Mouse (Mus musculus) intestine, embryonic 15.5 days (tissue): Measurements from ENCODE around the gene Rai1. TPM values are rescaled to one million over a fixed set of nuclear protein-coding genes. Genes with fewer than 3 reads are reported as not detected.

Experiments used
- ATAC-seq: fragments of 200-750 bp; cut with Nextera tagmentation; 2 replicates; pipeline ENCODE4 v1.8.0; 2017; ENCODE audit warnings: moderate TSS enrichment, moderate library complexity
- H3K27ac ChIP-seq: fragments of 300-500 bp; sonication (generic); 2 replicates; pipeline ENCODE4 v1.5.1; 2015; ENCODE audit warnings: mild to moderate bottlenecking, inconsistent platforms
- H3K27me3 ChIP-seq: fragments of 300-500 bp; sonication (generic); replicated peaks from 2 replicates; pipeline ENCODE4 v1.6.1; 2015; ENCODE audit warnings: inconsistent platforms
- H3K36me3 ChIP-seq: fragments of 300-500 bp; sonication (generic); 2 replicates; pipeline ENCODE4 v1.6.1; 2015; ENCODE audit warnings: inconsistent platforms
- H3K4me1 ChIP-seq: fragments of 300-500 bp; sonication (generic); replicated peaks from 2 replicates; pipeline ENCODE4 v1.6.1; 2015; ENCODE audit warnings: inconsistent platforms
- H3K4me2 ChIP-seq: fragments of 300-500 bp; sonication (generic); replicated peaks from 2 replicates; pipeline ENCODE4 v1.6.1; 2015; ENCODE audit warnings: mild to moderate bottlenecking, inconsistent platforms
- H3K4me3 ChIP-seq: fragments of 300-500 bp; sonication (generic); replicated peaks from 2 replicates; pipeline ENCODE4 v1.5.1; 2015; ENCODE audit warnings: inconsistent platforms
- H3K9ac ChIP-seq: fragments of 300-500 bp; sonication (generic); 2 replicates; pipeline ENCODE4 v1.6.1; 2015; ENCODE audit warnings: inconsistent platforms
- H3K9me3 ChIP-seq: fragments of 300-500 bp; sonication (generic); 2 replicates; pipeline ENCODE4 v1.6.1; 2016; ENCODE audit warnings: inconsistent platforms
- WGBS: fragments of 180-500 bp; shearing (Covaris S2); methylation state at CpG from one replicate; pipeline ENCODE4 v1.1.7; 2015; 5-methylcytosine and 5-hydroxymethylcytosine counted together
- polyA plus RNA-seq: library from polyadenylated mRNA; unstranded; fragments of >200 nt; fragmentation: Nextera tagmentation; extraction: Ambion mirVana; gene quantifications from 2 replicates; pipeline ENCODE4 v1.2.1, GENCODE M21; 2015

The Rai1 gene
- polyA plus RNA-seq, 1 experiment from 2014 or later = 18.2 TPM

- Histone ChIP-seq H3K9ac (peak overlapping the region; percentile 67), H3K4me2 (peak overlapping the region; percentile 96), H3K9me3 (no peaks in the 10 kb centered on the region), H3K4me1 (peaks cover 31% of the 10 kb centered on the region), H3K4me3 (peak overlapping the region; percentile 73), H3K27me3 (no peaks in the 10 kb centered on the region), H3K27ac (peak overlapping the region; percentile 81), H3K36me3 (no peaks in the 10 kb centered on the region)
- WGBS = under 1% methylated on average over 66 of the region's 66 CpGs
- ATAC-seq = peak; percentile 70
These were observed 35.0 kb downstream of the Rai1 start for GRCm38 (mm10) chr11:60139734-60140371.

GRCm38 (mm10) chr11:60140586-60141284 lies 35.9 kb downstream of the Rai1 start:
- H3K9me3 ChIP-seq = no peaks in the 10 kb centered on the region
- 0 out of 2 replicates have a peak, but pooled peaks cover 5% of the 10 kb centered on the region for H3K36me3 ChIP-seq
- peaks cover 33% of the 10 kb centered on the region for H3K4me1 ChIP-seq
- peak overlapping the region; percentile 81 for H3K27ac ChIP-seq
- peak overlapping the region; percentile 96 for H3K4me2 ChIP-seq
- peak overlapping the region; percentile 67 for H3K9ac ChIP-seq
- ATAC-seq = no peak; the same call in 1 of the 2 replicates
- H3K4me3 ChIP-seq = peak overlapping the region; percentile 73
- no peaks in the 10 kb centered on the region for H3K27me3 ChIP-seq
- 5% methylated on average over 22 of the region's 32 CpGs for WGBS

GRCm38 (mm10) chr11:60141285-60141608 lies 36.4 kb downstream of the Rai1 start:
- Histone ChIP-seq H3K27ac (no peak overlapping the region), H3K4me2 (peak overlapping the region; percentile 96), H3K4me3 (peak overlapping the region; percentile 27), H3K9ac (no peak overlapping the region), H3K4me1 (peaks cover 35% of the 10 kb centered on the region), H3K36me3 (0 out of 2 replicates have a peak, but pooled peaks cover 5% of the 10 kb centered on the region), H3K27me3 (no peaks in the 10 kb centered on the region), H3K9me3 (no peaks in the 10 kb centered on the region)
- ATAC-seq = no peak
- 18% methylated on average over 7 of the region's 7 CpGs for WGBS

GRCm38 (mm10) chr11:60143086-60143485 lies 38.3 kb downstream of the Rai1 start:
- H3K4me3 ChIP-seq = no peak overlapping the region
- H3K27me3 ChIP-seq = no peaks in the 10 kb centered on the region
- no peaks in the 10 kb centered on the region for H3K9me3 ChIP-seq
- peaks cover 5% of the 10 kb centered on the region; the same call in 1 of the 2 replicates for H3K36me3 ChIP-seq
- WGBS = 71% methylated on average over 4 of the region's 4 CpGs
- ATAC-seq = no peak
- no peak overlapping the region for H3K4me2 ChIP-seq
- H3K9ac ChIP-seq = no peak overlapping the region
- no peak overlapping the region for H3K27ac ChIP-seq
- peaks cover 34% of the 10 kb centered on the region for H3K4me1 ChIP-seq

DNA sequence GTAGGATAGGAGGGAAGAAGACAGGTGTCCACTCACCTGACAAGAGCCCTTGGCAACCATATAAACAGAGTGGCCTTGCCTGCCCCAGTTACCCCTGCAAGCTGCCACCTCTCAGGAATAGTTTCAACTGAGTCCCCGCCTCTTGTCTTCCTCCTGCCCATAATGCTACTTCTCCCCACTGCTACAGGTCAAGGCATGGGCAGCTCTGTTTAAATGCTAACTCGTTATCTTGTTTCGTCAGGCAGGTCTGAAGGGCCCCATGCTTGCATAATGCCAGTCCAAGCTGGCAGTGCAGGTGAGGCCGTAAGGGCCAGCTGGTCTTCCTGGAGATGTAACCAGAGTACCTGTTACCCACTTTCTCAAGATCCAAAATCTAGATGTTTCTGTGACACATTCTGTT lies 41.4 kb downstream of the Rai1 start:
- H3K36me3 ChIP-seq = peaks cover 5% of the 10 kb centered on the region; the same call in 1 of the 2 replicates
- H3K9me3 ChIP-seq = no peaks in the 10 kb centered on the region

GRCm38 (mm10) chr11:60148591-60148990 lies 43.8 kb downstream of the Rai1 start:
- no peak overlapping the region for H3K27ac ChIP-seq
- 76% methylated on average over 5 of the region's 5 CpGs for WGBS
- no peak overlapping the region for H3K4me3 ChIP-seq
- H3K4me1 ChIP-seq = peaks cover 17% of the 10 kb centered on the region; the same call in 1 of the 2 replicates
- H3K36me3 ChIP-seq = peaks cover 10% of the 10 kb centered on the region; the same call in 1 of the 2 replicates
- no peak overlapping the region for H3K4me2 ChIP-seq
- H3K27me3 ChIP-seq = no peaks in the 10 kb centered on the region
- ATAC-seq = no peak
- H3K9ac ChIP-seq = no peak overlapping the region
- H3K9me3 ChIP-seq = no peaks in the 10 kb centered on the region

More for the DNA sequence above, 41.4 kb downstream of the Rai1 start:
- Histone ChIP-seq H3K27ac (no peak overlapping the region), H3K9ac (no peak overlapping the region), H3K4me3 (no peak overlapping the region), H3K4me1 (peaks cover 29% of the 10 kb centered on the region), H3K4me2 (no peak overlapping the region), H3K27me3 (no peaks in the 10 kb centered on the region)
- WGBS = 72% methylated on average over 4 of the region's 4 CpGs
- ATAC-seq = 0 out of 2 replicates have a peak, but pooled peaks have one; percentile 15

GRCm38 (mm10) chr11:60149086-60149485 lies 44.3 kb downstream of the Rai1 start:
- Histone ChIP-seq H3K27ac (no peak overlapping the region), H3K27me3 (no peaks in the 10 kb centered on the region), H3K4me3 (no peak overlapping the region), H3K36me3 (peaks cover 11% of the 10 kb centered on the region; the same call in 1 of the 2 replicates), H3K4me2 (no peak overlapping the region), H3K9ac (no peak overlapping the region), H3K9me3 (no peaks in the 10 kb centered on the region), H3K4me1 (peaks cover 17% of the 10 kb centered on the region; the same call in 1 of the 2 replicates)
- WGBS = 67% methylated on average over 3 of the region's 3 CpGs
- no peak for ATAC-seq

DNA sequence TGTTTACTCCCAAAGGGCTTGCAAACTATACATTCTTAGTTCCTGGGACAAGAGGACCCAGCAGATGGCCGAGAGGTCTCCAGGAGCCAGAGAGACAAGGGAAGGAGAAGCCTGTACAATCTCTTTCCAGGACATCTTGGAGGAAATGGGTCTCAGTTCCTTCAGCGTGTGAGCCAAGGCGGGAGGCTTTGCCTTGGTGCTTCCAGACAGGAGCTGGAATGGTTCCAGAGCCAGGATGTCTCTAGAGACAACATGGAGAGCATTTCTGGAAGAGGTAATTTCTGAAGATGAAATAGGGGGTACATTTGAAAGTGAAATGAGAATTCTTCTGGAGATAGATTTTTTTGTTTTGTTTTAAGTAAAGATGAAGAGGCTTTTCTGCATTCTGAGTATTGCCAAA lies 45.9 kb downstream of the Rai1 start:
- 67% methylated on average over 3 of the region's 3 CpGs for WGBS
- peaks cover 15% of the 10 kb centered on the region; the same call in 1 of the 2 replicates for H3K4me1 ChIP-seq
- no peak overlapping the region for H3K4me3 ChIP-seq
- H3K9ac ChIP-seq = no peak overlapping the region
- ATAC-seq = no peak
- no peaks in the 10 kb centered on the region for H3K27me3 ChIP-seq
- H3K9me3 ChIP-seq = no peaks in the 10 kb centered on the region
- H3K27ac ChIP-seq = no peak overlapping the region
- H3K36me3 ChIP-seq = peaks cover 8% of the 10 kb centered on the region; the same call in 1 of the 2 replicates
- no peak overlapping the region for H3K4me2 ChIP-seq

DNA sequence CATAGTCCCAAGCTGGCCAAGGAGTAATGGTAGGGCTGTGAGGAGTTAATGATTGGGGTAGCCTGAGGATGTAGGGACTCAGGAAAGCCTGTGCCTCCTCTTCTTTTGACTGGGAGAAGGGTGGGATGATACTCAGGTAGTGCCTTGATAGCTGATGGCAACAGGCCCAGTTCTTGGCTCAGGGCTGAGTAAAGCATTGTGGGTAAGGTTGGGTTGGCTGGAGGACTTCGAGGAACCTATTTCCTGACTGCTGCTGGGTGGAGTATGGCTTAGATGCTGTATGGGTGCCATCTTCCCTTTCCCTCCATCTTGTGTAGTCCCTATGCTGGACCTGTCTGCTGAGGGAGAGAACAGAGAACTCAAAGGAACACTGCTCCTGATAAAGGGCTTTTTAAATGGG lies 47.5 kb downstream of the Rai1 start:
- no peak overlapping the region for H3K9ac ChIP-seq
- H3K27ac ChIP-seq = no peak overlapping the region
- no peaks in the 10 kb centered on the region for H3K27me3 ChIP-seq
- peaks cover 13% of the 10 kb centered on the region; the same call in 1 of the 2 replicates for H3K4me1 ChIP-seq
- ATAC-seq = no peak
- no peak overlapping the region for H3K4me2 ChIP-seq
- 64% methylated on average over 1 of the region's 1 CpGs for WGBS
- H3K4me3 ChIP-seq = no peak overlapping the region
- peaks cover 7% of the 10 kb centered on the region; the same call in 1 of the 2 replicates for H3K36me3 ChIP-seq
- H3K9me3 ChIP-seq = no peaks in the 10 kb centered on the region

- H3K9me3 ChIP-seq = no peaks in the 10 kb centered on the region
- H3K4me1 ChIP-seq = peaks cover 8% of the 10 kb centered on the region; the same call in 1 of the 2 replicates
- no peak overlapping the region for H3K4me2 ChIP-seq
- 84% methylated on average over 3 of the region's 3 CpGs for WGBS
- H3K4me3 ChIP-seq = no peak overlapping the region
- H3K27me3 ChIP-seq = no peaks in the 10 kb centered on the region
- no peak overlapping the region for H3K9ac ChIP-seq
- ATAC-seq = no peak
- H3K27ac ChIP-seq = no peak overlapping the region
- H3K36me3 ChIP-seq = peaks cover 7% of the 10 kb centered on the region; the same call in 1 of the 2 replicates
These were observed 49.1 kb downstream of the Rai1 start for GRCm38 (mm10) chr11:60153936-60154335.

- H3K36me3 ChIP-seq = peaks cover 7% of the 10 kb centered on the region; the same call in 1 of the 2 replicates
- H3K27ac ChIP-seq = no peak overlapping the region
- ATAC-seq = no peak
- 0 out of 2 replicates have a peak, but pooled peaks cover 4% of the 10 kb centered on the region for H3K4me1 ChIP-seq
- H3K9me3 ChIP-seq = no peaks in the 10 kb centered on the region
- WGBS = 81% methylated on average over 5 of the region's 5 CpGs
- H3K4me3 ChIP-seq = no peak overlapping the region
- H3K9ac ChIP-seq = no peak overlapping the region
- H3K27me3 ChIP-seq = no peaks in the 10 kb centered on the region
- no peak overlapping the region for H3K4me2 ChIP-seq
These were observed 50.9 kb downstream of the Rai1 start for GRCm38 (mm10) chr11:60155690-60156089.

GRCm38 (mm10) chr11:60158271-60158670 lies 53.5 kb downstream of the Rai1 start:
- Histone ChIP-seq H3K9me3 (no peaks in the 10 kb centered on the region), H3K36me3 (0 out of 2 replicates have a peak, but pooled peaks cover 3% of the 10 kb centered on the region), H3K27ac (no peak overlapping the region), H3K4me2 (no peak overlapping the region), H3K4me3 (no peak overlapping the region), H3K4me1 (0 out of 2 replicates have a peak, but pooled peaks cover 11% of the 10 kb centered on the region), H3K27me3 (no peaks in the 10 kb centered on the region), H3K9ac (no peak overlapping the region)
- 81% methylated on average over 4 of the region's 4 CpGs for WGBS
- no peak for ATAC-seq
